In the genomic region with DNA sequence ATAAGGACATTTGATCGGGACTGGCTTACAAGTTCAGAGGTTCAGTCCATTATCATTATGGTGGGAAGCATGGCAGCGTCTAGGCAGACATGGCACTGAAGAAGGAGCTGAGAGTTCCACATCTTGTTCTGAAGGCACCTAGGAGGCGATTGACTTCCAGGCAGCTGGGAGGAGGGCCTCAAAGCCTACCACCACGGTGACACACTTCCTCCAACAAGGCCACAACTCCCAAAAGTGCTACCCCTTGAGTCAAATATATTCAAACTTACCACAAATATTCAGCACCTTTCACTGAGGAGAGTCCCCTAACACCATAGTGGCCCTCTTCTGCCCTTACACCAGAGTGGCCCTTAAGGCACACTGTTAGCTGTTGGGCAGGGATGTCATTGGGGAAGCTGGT, we compare ENCODE assay signal across 25 mouse cellular contexts.
A peak's percentile ranks its signal among the peaks of the same experiment; 100 is the strongest.
DNase-seq lines count a peak whose midpoint lies in the region; ATAC-seq and TF ChIP-seq lines count a peak whose summit lies in the region.
"Had no signal": no experiment of that assay in that cellular context is flagged by ENCODE, and none has a peak within 500 bp of the region (broad histone marks: within the 10 kb centered on the region; RNA-seq: fewer than 3 reads in every experiment).

No protein-coding gene starts in this region.

- no peaks in the 10 kb centered on the region for H3K27me3 ChIP-seq in heart, embryonic 15.5 days
- H3K27me3 ChIP-seq in megakaryocyte, embryonic 14.5 days (replicated peaks) = no peaks in the 10 kb centered on the region
- H3K27me3 ChIP-seq: embryonic facial prominence, embryonic 12.5 days; forebrain, embryonic 13.5 days; forebrain, embryonic 15.5 days; Patski had no signal

- no peak for TF ChIP-seq POLR2A in bone marrow macrophage, adult 2 months (IDR thresholded peaks at IDR 0.05; ENCODE audit: borderline replicate concordance, low read depth, low read length)

- no peak for DNase-seq in heart, adult 9 months (ENCODE audit: low spot score in 2 of 2)
- peak; percentile 68 for DNase-seq in 416B (ENCODE audit: low read depth)
- DNase-seq in spleen, adult 12 weeks (ENCODE audit: low spot score) = no peak
- no peak for DNase-seq in left cerebral cortex, adult 8-10 months (ENCODE audit: low spot score in 2 of 2)
- DNase-seq: adrenal gland, adult 8-10 months; adrenal gland, postnatal 14 days; adrenal gland, postnatal 36 days; cerebellum, adult 11 months; cerebellum, adult 18-20 months; cerebellum, adult 8-10 months; cerebellum, adult 9-11 months; cerebellum, postnatal 14 days; cerebellum, postnatal 36 days; forebrain, postnatal 0 days had no signal

- no peak for ATAC-seq in heart, embryonic 15.5 days (replicated peaks; ENCODE audit: insufficient number of reproducible peaks, insufficient read depth, low FRiP score, low read depth)
- ATAC-seq in megakaryocyte, adult 5-6 weeks (ENCODE audit: poor library complexity, severe bottlenecking) = no peak
- ATAC-seq: activated CD4-positive, CD25-positive, alpha-beta regulatory T cell, adult 4 months; forebrain, embryonic 13.5 days; forebrain, embryonic 15.5 days; forebrain, postnatal 0 days; Patski had no signal

- 84% methylated on average over 4 of the region's 4 CpGs for WGBS in heart, embryonic 15.5 days

- H3K27ac ChIP-seq in heart, embryonic 15.5 days = peak overlapping the region; percentile 5; the same call in 1 of the 2 replicates
- H3K27ac ChIP-seq in bone marrow macrophage, adult 2 months (ENCODE audit: insufficient read depth, low read depth, low read length) = peak overlapping the region; percentile 3; the same call in 1 of the 2 replicates
- H3K27ac ChIP-seq: embryonic facial prominence, embryonic 10.5 days; embryonic facial prominence, embryonic 12.5 days; forebrain, embryonic 13.5 days; forebrain, embryonic 15.5 days had no signal

- no peaks in the 10 kb centered on the region for H3K9me3 ChIP-seq in heart, embryonic 15.5 days (replicated peaks)
- H3K9me3 ChIP-seq in megakaryocyte, embryonic 14.5 days = no peaks in the 10 kb centered on the region
- H3K9me3 ChIP-seq: embryonic facial prominence, embryonic 10.5 days; embryonic facial prominence, embryonic 12.5 days; forebrain, embryonic 13.5 days; forebrain, embryonic 15.5 days; G1E had no signal

- no peak overlapping the region for H3K4me2 ChIP-seq in heart, embryonic 15.5 days
- H3K4me2 ChIP-seq: embryonic facial prominence, embryonic 12.5 days; forebrain, embryonic 13.5 days; forebrain, embryonic 15.5 days had no signal

- peaks cover 26% of the 10 kb centered on the region for H3K4me1 ChIP-seq in heart, embryonic 15.5 days (replicated peaks)
- peaks cover 78% of the 10 kb centered on the region for H3K4me1 ChIP-seq in megakaryocyte, embryonic 14.5 days
- peaks cover 31% of the 10 kb centered on the region for H3K4me1 ChIP-seq in bone marrow macrophage, adult 2 months (ENCODE audit: control insufficient read depth, insufficient read depth, low read length)
- H3K4me1 ChIP-seq: embryonic facial prominence, embryonic 12.5 days; forebrain, embryonic 13.5 days; forebrain, embryonic 15.5 days had no signal

- H3K4me3 ChIP-seq in heart, embryonic 15.5 days = no peak overlapping the region
- H3K4me3 ChIP-seq in megakaryocyte, embryonic 14.5 days (replicated peaks) = peak overlapping the region; percentile 31
- H3K4me3 ChIP-seq in bone marrow macrophage, adult 2 months (ENCODE audit: insufficient read depth, low read length) = no peak overlapping the region
- H3K4me3 ChIP-seq: embryonic facial prominence, embryonic 10.5 days; embryonic facial prominence, embryonic 12.5 days; forebrain, embryonic 13.5 days; forebrain, embryonic 15.5 days had no signal

- no peak overlapping the region for H3K9ac ChIP-seq in heart, embryonic 15.5 days
- H3K9ac ChIP-seq: embryonic facial prominence, embryonic 12.5 days; forebrain, embryonic 13.5 days; forebrain, embryonic 15.5 days; forebrain, postnatal 0 days had no signal

- H3K36me3 ChIP-seq in heart, embryonic 15.5 days = peaks cover 7% of the 10 kb centered on the region; the same call in 1 of the 2 replicates
- H3K36me3 ChIP-seq in megakaryocyte, embryonic 14.5 days (replicated peaks; ENCODE audit: low read length) = peaks cover 66% of the 10 kb centered on the region
- H3K36me3 ChIP-seq: embryonic facial prominence, embryonic 10.5 days; embryonic facial prominence, embryonic 12.5 days; forebrain, embryonic 15.5 days; G1E had no signal

- TF ChIP-seq CTCF in bone marrow macrophage, adult 2 months (IDR thresholded peaks at IDR 0.05; ENCODE audit: low read depth, low read length) = no peak
